Mouse (Mus musculus) intestine, embryonic 16.5 days (tissue): ENCODE results near the gene Pbld2. TPM values are rescaled to one million over a fixed set of nuclear protein-coding genes. Genes with fewer than 3 reads are reported as not detected.
A peak's percentile ranks its signal among the peaks of the same experiment; 100 is the strongest.

Experiments
- ATAC-seq: fragments of 200-750 bp; cut with Nextera tagmentation; 2 replicates; pipeline ENCODE4 v1.8.0; 2017; ENCODE audit warnings: moderate TSS enrichment, moderate library complexity
- H3K27ac ChIP-seq: fragments of 300-500 bp; sonication (generic); 2 replicates; pipeline ENCODE4 v1.5.1; 2014; ENCODE audit warnings: mild to moderate bottlenecking, low read length
- H3K27me3 ChIP-seq: fragments of 300-500 bp; sonication (generic); replicated peaks from 2 replicates; pipeline ENCODE4 v1.6.1; 2014; ENCODE audit warnings: low read length, control low read depth, mixed read lengths; ENCODE audit not compliant: control insufficient read depth, insufficient read depth
- H3K36me3 ChIP-seq: fragments of 300-500 bp; sonication (generic); 2 replicates; pipeline ENCODE4 v1.6.1; 2014; ENCODE audit warnings: low read length, control low read depth; ENCODE audit not compliant: control insufficient read depth, insufficient read depth
- H3K4me1 ChIP-seq: fragments of 300-500 bp; sonication (generic); 2 replicates; pipeline ENCODE4 v1.6.1; 2014; ENCODE audit warnings: low read length, control low read depth, mixed read lengths; ENCODE audit not compliant: control insufficient read depth, insufficient read depth
- H3K4me2 ChIP-seq: fragments of 300-500 bp; sonication (generic); 2 replicates; pipeline ENCODE4 v1.6.1; 2014; ENCODE audit warnings: low read depth, low read length, control low read depth
- H3K4me3 ChIP-seq: fragments of 300-500 bp; sonication (generic); 2 replicates; pipeline ENCODE4 v1.5.1; 2014; ENCODE audit warnings: mild to moderate bottlenecking, low read length
- H3K9ac ChIP-seq: fragments of 300-500 bp; sonication (generic); 2 replicates; pipeline ENCODE4 v1.6.1; 2014; ENCODE audit warnings: low read depth, low read length
- H3K9me3 ChIP-seq: fragments of 300-500 bp; sonication (generic); 2 replicates; pipeline ENCODE4 v1.6.1; 2016; ENCODE audit warnings: low read length, control low read depth; ENCODE audit not compliant: control insufficient read depth
- WGBS: fragments of 180-500 bp; shearing (Covaris S2); extraction: QIAGEN DNeasy Blood & Tissue Kit; methylation state at CpG from one replicate; pipeline ENCODE4 v1.1.7; 2014; 5-methylcytosine and 5-hydroxymethylcytosine counted together
- polyA plus RNA-seq: library from polyadenylated mRNA; unstranded; fragments of >200 nt; fragmentation: Nextera tagmentation; extraction: Ambion mirVana; gene quantifications from 2 replicates; pipeline ENCODE4 v1.2.1, GENCODE M21; 2015

Gene Pbld2
- polyA plus RNA-seq, 1 experiment from 2014 or later: 10.6 TPM

DNA sequence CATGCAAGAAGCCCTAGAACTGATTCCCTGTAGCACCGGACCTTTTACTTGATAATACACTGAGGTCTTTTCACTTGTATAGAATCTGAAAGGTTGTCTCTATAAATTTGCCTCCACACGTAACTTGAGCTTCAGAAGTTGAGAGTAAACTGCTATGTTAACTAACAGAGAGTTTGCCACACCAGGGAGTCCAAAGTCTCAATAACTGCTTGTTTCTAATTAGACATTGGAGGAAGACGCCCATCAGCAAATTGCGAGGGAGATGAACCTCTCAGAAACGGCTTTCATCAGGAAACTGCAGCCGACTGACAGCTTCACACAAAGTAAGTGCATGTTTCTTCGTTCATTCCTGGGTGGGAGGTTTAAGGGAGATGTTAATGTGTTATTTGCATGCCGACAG lies 41.4 kb downstream of the Pbld2 start:
- Histone ChIP-seq H3K4me1 (peaks cover 7% of the 10 kb centered on the region; the same call in 1 of the 2 replicates), H3K36me3 (no peaks in the 10 kb centered on the region), H3K9me3 (no peaks in the 10 kb centered on the region), H3K4me3 (no peak overlapping the region), H3K27me3 (no peaks in the 10 kb centered on the region), H3K27ac (no peak overlapping the region), H3K9ac (no peak overlapping the region), H3K4me2 (no peak overlapping the region)
- peak; percentile 9; the same call in 1 of the 2 replicates for ATAC-seq
- 62% methylated on average over 8 of the region's 8 CpGs for WGBS

DNA sequence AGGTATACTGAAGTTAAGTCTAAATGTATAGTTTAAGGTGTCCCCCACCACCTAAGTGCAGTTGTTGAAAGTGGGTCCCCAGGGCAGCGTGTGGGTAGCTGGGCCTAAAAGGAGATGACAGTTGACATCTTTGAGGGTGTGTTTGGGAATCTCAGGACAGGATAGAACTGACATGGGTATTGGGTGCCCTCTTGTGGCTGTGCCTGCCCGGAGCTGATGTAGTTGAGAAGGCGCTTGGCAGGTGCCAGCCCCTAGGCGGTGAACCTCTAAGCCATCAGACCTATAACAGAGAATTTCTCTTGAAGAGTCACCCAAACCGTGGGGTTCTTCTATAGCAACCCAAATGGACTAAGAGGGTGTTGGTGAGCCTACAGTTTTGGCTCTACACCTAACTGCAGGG lies 41.9 kb downstream of the Pbld2 start:
- Histone ChIP-seq H3K9ac (no peak overlapping the region), H3K4me1 (peaks cover 7% of the 10 kb centered on the region; the same call in 1 of the 2 replicates), H3K4me3 (no peak overlapping the region), H3K9me3 (no peaks in the 10 kb centered on the region), H3K36me3 (no peaks in the 10 kb centered on the region), H3K27me3 (no peaks in the 10 kb centered on the region), H3K27ac (no peak overlapping the region), H3K4me2 (no peak overlapping the region)
- WGBS: 7% methylated on average over 5 of the region's 5 CpGs
- ATAC-seq: peak; percentile 80

DNA sequence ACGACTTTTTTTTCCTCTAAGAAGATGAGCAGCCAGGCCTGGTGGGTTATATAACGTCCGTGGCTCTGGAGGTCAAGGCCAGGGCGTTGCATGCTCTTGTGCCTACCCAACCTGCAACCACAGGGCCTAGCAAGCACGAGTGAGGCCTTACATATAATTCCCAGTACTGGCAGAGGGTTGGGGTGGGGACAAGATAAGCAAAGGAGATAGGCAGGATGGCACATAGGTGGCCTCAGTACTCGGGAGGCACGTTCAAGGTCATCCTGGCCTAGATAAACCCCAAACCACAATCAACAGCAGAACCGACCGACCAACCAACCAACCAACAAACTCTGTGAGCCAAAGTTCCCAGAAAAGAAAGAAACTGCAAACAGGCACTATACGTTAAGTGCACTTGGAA lies 62.2 kb downstream of the Pbld2 start:
- ATAC-seq: no peak
- H3K4me2 ChIP-seq: no peak overlapping the region
- H3K27me3 ChIP-seq: 0 out of 2 replicates have a peak, but pooled peaks cover 4% of the 10 kb centered on the region
- H3K4me1 ChIP-seq: no peaks in the 10 kb centered on the region
- no peak overlapping the region for H3K27ac ChIP-seq
- no peaks in the 10 kb centered on the region for H3K36me3 ChIP-seq
- H3K9me3 ChIP-seq: no peaks in the 10 kb centered on the region
- no peak overlapping the region for H3K4me3 ChIP-seq
- WGBS: 62% methylated on average over 10 of the region's 10 CpGs
- H3K9ac ChIP-seq: no peak overlapping the region

DNA sequence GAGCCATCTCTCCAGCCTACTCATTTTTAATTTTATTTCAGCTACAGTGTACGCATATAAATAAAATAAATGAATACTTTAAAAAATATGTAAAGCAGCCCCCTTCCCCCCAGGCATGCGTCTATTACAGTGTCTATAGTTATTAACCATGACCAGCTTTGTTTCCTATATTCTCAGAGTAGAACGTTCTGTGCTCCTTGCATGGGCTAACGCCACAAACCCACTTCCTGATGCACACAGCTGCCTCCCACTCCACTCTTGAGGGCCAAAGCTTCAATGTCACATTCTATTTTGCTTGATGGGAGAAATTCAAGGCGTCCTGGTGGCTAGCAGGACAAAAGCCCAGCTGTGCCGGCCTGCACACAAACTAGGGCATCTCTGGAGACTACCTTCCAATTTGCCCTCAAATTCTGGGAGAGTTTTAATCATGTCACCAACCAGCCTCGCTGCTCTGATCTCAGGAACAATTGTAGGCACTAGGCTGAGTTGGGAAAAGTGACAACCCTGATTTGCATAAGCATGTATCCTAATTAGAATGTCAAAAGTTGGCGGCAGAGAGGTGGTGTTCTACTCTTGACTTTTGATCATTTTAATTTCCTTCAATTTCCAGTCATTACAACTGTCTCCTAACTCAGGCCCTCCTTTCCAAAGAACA lies 65.1 kb downstream of the Pbld2 start:
- Histone ChIP-seq H3K9me3 (no peaks in the 10 kb centered on the region), H3K9ac (no peak overlapping the region), H3K27me3 (0 out of 2 replicates have a peak, but pooled peaks cover 4% of the 10 kb centered on the region), H3K4me3 (no peak overlapping the region), H3K4me1 (no peaks in the 10 kb centered on the region), H3K27ac (no peak overlapping the region), H3K4me2 (peak overlapping the region; percentile 42; the same call in 1 of the 2 replicates), H3K36me3 (no peaks in the 10 kb centered on the region)
- ATAC-seq: no peak
- 52% methylated on average over 8 of the region's 8 CpGs for WGBS

DNA sequence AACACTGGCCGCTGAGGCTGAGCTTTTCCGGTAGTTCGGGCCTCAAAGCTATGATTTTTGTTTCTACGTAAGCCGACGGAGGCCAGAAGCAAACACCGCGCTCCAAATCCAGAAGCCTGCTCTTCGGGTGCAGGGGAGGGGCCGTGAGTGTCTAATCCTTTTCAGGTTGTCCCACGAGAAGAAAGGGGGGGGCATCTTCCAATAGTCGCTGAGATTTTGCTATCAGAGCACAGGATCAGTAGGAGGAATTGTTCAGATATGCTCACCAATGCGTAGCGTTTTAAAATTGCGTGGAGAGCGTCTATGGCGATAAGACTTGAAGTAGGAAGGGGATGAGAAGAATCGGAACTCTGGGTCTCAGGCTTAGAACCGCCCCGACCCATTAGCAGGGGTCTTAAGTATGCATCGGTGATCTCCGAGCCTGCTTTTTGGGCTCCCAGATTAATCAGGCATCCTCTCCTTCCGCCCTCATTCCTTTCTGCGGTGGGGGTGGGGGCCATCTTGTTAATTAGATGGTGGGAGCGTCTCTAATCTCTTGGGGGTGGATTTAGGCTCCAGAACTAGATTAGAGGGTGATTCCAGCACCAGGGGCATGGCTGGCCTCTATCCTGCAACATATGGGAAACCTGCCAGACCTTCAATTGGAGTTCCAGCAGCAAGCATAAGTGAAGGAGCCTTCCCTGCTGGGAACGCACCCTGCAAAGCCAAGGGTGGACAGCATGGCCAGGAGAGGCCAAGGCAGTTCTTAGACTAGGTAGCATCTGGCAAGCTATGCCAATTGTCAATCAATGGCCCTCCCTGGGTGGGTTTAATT lies 65.8 kb downstream of the Pbld2 start:
- WGBS: 8% methylated on average over 26 of the region's 26 CpGs
- Histone ChIP-seq H3K27ac (no peak overlapping the region), H3K4me2 (peak overlapping the region; percentile 42), H3K27me3 (0 out of 2 replicates have a peak, but pooled peaks cover 4% of the 10 kb centered on the region), H3K4me3 (peak overlapping the region; percentile 20; the same call in 1 of the 2 replicates), H3K9ac (peak overlapping the region; percentile 45; the same call in 1 of the 2 replicates), H3K4me1 (no peaks in the 10 kb centered on the region), H3K36me3 (no peaks in the 10 kb centered on the region), H3K9me3 (no peaks in the 10 kb centered on the region)
- no peak for ATAC-seq

DNA sequence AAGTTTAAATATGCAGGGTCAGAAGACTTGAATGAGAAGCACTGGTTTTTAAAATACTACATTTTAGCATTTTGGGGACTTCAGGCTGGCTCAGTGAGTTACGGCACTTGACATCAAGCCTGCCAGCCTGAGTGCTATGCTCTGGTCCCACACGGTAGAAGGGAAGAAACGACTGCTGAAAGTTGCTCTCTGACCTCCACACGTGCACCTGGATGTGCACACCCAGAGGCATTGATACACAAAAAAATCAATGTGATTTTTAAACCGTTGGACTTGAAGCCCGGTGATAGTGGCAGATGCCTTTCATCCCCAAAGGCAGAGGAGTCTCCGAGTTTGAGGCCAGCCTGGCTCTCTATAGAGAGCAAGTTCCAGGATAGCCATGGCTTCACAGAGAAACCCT lies 67.8 kb downstream of the Pbld2 start:
- Histone ChIP-seq H3K27ac (no peak overlapping the region), H3K36me3 (no peaks in the 10 kb centered on the region), H3K27me3 (0 out of 2 replicates have a peak, but pooled peaks cover 4% of the 10 kb centered on the region), H3K4me2 (no peak overlapping the region), H3K9ac (no peak overlapping the region), H3K4me1 (no peaks in the 10 kb centered on the region), H3K4me3 (no peak overlapping the region), H3K9me3 (no peaks in the 10 kb centered on the region)
- no peak for ATAC-seq
- WGBS: 64% methylated on average over 7 of the region's 7 CpGs

DNA sequence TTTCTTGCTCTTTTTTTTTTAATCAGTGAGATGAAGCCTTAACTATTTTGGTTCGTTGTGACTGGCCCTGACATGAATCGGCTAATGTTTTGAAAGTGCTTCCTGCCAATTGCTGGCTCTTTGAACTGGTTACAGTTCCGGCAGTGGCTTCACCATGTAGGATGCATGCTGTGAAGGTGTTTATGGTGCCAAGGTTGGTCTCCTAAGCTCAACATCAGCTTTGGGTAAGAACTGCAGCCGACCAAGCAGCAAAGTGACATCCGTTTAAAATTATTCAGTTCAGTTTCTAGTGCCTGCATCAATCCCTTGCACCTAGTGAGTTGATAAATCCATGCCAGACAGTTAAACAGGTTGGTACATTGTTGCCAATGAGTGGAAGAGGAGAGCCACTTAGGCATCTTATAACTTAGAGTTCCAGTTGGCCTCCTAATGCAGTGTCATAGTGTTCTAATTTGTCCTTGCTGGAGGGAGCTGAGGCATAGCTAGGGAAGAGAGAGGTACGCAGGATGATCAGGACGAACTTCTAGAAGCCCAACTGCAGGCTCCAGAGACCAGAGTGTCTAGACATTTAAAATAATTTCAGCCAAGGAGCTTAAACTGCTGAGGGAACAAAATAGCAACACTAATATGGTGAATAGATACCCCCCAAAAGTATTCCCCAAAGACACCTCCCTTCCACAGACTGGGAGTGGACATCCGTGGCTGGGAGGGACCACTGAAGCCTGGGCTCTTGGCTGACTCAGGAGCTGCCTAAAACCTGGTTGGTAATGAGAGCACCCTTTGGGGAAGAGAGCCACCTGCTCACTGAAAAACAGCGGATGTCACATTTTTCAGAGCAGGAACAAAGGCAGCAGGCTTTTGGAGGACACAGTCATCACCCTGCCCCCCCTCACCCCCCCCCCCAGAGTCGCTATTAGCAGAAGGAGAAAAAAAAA lies 68.8 kb downstream of the Pbld2 start:
- Histone ChIP-seq H3K36me3 (no peaks in the 10 kb centered on the region), H3K9ac (no peak overlapping the region), H3K27me3 (peaks cover 4% of the 10 kb centered on the region; the same call in 1 of the 2 replicates), H3K4me2 (no peak overlapping the region), H3K9me3 (no peaks in the 10 kb centered on the region), H3K27ac (no peak overlapping the region), H3K4me1 (no peaks in the 10 kb centered on the region), H3K4me3 (no peak overlapping the region)
- WGBS: 76% methylated on average over 10 of the region's 10 CpGs
- ATAC-seq: no peak

DNA sequence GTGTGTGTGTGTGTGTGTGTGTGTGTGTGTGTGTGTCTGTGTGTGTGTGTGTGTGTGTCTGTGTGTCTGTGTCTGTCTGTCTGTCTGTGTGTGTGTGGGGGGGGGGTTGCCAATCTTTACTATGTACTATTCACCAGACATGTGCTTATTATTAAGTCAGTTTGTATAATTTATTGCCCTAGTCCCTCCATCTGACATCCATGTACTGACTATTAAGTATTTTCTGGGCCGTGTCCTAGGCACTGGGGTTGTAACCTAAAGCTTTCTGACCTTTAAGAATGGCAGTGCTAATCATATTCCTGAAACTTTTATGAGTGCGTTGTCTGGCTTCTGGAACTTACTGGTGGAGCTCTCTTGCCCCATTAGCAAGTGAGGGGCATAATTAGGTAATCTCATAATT lies 72.6 kb downstream of the Pbld2 start:
- WGBS: 57% methylated on average over 2 of the region's 2 CpGs
- H3K4me2 ChIP-seq: no peak overlapping the region
- H3K4me3 ChIP-seq: no peak overlapping the region
- peaks cover 16% of the 10 kb centered on the region for H3K27me3 ChIP-seq
- no peaks in the 10 kb centered on the region for H3K36me3 ChIP-seq
- ATAC-seq: no peak
- H3K9ac ChIP-seq: no peak overlapping the region
- no peaks in the 10 kb centered on the region for H3K9me3 ChIP-seq
- H3K4me1 ChIP-seq: 0 out of 2 replicates have a peak, but pooled peaks cover 4% of the 10 kb centered on the region
- H3K27ac ChIP-seq: no peak overlapping the region

DNA sequence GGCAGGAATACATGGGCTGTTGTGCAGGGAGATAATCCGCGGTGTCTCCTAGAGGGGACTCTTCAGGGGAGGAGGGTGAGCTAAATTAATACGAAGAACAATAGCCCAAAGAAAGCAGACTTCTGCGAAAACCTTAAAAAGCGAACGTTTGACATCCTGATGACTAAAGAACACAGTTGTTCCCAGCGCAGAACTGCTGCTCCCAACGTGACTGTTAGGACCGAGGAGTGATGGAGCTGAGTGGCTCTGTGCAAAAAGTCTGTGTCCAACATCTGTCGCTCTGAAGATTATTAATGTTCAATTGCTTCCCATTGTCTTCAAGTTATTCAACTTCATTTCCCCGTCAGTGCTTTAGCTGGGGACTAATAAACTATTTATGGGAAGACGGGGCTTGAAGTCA lies 74.1 kb downstream of the Pbld2 start:
- H3K9ac ChIP-seq: no peak overlapping the region
- 0 out of 2 replicates have a peak, but pooled peaks cover 4% of the 10 kb centered on the region for H3K4me1 ChIP-seq
- H3K27ac ChIP-seq: no peak overlapping the region
- no peak for ATAC-seq
- no peak overlapping the region for H3K4me3 ChIP-seq
- no peaks in the 10 kb centered on the region for H3K36me3 ChIP-seq
- peaks cover 16% of the 10 kb centered on the region for H3K27me3 ChIP-seq
- no peak overlapping the region for H3K4me2 ChIP-seq
- no peaks in the 10 kb centered on the region for H3K9me3 ChIP-seq
- 68% methylated on average over 12 of the region's 12 CpGs for WGBS
